Mouse (Mus musculus): ENCODE measurements around the gene Mtr.

- no peak for TF ChIP-seq CTCF (IDR thresholded peaks at IDR 0.05; ENCODE audit: borderline replicate concordance, extremely low read depth, insufficient read depth, insufficient read length)
- TF ChIP-seq POLR2A (IDR thresholded peaks at IDR 0.05; ENCODE audit: borderline replicate concordance, extremely low read depth, insufficient read depth, insufficient read length, poor library complexity, severe bottlenecking) = no peak
Observed at GRCm38 (mm10) chr13:12284528-12284927, 26.6 kb upstream of the Mtr start.
